Mouse (Mus musculus) liver, postnatal 0 days (tissue): Measurements from ENCODE around the gene Gm42669.

Experiments used
- CTCF ChIP-seq: sonication (generic); IDR thresholded peaks from 2 replicates; pipeline ENCODE4 v1.5.1; 2016; ENCODE audit warnings: antibody characterized with exemption, low read depth
- EP300 ChIP-seq: IDR thresholded peaks from 2 replicates; pipeline ENCODE4 v1.6.1; 2016; ENCODE audit warnings: antibody characterized with exemption, low read depth, mild to moderate bottlenecking

- no peak for TF ChIP-seq CTCF
- TF ChIP-seq EP300, result no peak
Measured at GRCm38 (mm10) chr5:107462147-107463076, 45.0 kb upstream of the Gm42669 start.
